Mouse (Mus musculus) heart, postnatal 25 days (tissue): ENCODE data around the gene Mtfr2. TPM values are rescaled to one million over a fixed set of nuclear protein-coding genes. Genes with fewer than 3 reads are reported as not detected.

Source experiments
- DNase-seq: peaks from one replicate; pipeline ENCODE4 v3.0.0; 2022; ENCODE audit warnings: low spot score
- intact Hi-C: fragments of 180-260 bp; cut with DNase I; formaldehyde crosslinking; loops from one replicate; pipeline ENCODE4 v1.15.1; 2025
- total RNA-seq, 2 experiments: library from RNA; stranded (reverse); gene quantifications; 2 replicates each; pipeline ENCODE4 v1.2.3; 2021

Gene Mtfr2
- under 1 TPM in 1 of 2 experiments, not detected in 1; 0.16 TPM for total RNA-seq

DNA sequence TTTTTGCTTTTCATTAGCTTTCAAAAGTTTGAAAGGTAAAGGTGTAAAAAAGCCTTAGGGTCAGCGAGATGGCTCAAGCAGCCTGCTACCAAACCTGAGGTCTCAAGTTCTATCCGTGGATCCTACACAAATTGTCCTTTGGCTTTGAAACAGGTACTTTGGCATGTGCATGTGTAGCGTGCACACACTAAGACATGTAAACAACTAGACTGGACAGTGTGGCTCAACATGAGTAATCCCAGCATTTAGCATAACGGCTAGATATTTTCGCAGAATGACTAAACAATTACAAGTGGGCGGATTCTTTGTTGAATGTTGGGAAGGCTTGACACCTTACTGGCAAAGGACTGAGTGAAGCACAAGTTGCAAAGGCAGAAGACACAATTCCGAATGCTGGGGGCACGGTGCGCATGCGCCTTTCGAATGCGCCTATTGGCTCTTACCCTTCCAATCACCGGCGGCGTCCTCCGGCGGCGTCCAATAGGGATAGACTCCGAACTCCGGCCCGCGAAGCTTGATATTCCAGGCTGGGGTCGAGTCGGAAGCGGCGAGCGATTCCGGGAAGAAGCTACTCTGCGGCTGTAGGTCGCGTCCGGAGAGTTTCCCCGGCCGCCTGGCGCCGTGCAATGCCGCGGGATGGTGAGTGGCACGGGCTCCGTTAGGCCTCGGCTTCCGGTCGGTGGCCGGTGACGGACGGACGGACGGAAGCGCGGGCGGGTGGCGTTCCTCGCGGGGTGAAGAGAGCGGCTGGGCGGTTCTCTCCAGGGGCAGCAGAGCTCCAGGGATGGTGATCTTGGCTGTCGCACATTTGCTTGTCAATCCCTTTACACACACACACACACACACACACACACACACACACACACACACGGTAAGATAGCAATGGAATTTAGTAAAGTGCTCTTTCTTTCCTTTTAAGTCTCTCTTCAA is at the start of gene Mtfr2:
Gene Mtfr2, plus strand, starts transcription at position 486 of the 930 bp plus-strand sequence.
- DNase-seq: peak; percentile 86
- intact Hi-C loops: no loop called here

DNA sequence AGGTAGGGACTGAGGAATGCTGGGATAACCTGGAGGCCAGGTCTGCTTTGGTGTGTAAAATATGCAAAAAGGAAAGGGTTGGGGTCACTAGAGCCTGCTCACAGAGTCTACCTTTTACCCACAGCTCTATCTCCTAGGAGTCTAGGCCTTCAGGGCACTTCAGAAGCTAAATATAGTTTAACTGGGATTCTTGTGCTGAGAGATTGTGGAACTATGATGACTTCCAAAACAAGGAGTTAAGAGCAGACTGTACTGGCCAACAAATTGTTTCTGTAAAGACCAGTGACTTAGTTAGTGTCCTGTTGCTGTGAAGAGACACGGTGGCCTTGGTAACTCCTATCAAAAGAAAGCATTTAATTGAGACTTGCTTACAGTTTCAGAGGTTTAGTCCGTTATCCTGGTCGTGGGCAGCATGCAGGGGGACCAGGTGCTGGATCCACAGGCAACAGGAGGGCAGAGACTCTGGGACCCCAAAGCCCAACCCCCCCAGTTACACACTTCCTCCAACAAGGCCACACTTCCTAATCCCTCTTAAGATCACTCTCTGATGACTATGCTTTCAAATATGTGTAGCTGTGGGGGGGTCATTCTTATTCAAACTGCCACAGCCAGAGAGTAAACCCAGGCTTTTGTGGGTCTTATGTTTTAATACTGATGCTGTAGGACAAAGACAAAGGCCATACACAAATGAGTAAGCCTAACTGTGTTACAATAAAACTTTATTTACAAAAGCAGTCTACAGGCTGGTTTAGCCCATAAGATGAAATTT is 49.2 kb upstream of the Mtfr2 start:
- DNase-seq: no peak
- intact Hi-C loops: no loop called here

DNA sequence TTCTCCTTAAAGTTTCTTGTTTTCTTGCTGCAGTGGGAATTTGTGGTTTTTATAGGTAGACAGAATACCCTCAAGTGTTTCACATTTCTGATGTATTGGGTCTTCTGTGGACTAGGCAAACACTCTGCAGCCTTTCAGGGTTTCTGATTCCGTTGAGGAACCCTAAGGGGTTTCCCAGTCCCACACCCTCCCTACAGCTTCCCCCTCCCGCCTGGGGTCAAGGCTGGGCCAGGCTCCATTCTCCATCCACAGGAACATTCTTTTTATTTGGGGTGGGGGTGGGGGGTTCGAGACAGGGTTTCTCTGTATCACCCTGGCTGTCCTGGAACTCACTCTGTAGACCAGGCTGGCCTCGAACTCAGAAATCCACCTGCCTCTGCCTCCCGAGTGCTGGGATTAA is 48.5 kb upstream of the Mtfr2 start:
- no peak for DNase-seq
- intact Hi-C loops: no loop called here

DNA sequence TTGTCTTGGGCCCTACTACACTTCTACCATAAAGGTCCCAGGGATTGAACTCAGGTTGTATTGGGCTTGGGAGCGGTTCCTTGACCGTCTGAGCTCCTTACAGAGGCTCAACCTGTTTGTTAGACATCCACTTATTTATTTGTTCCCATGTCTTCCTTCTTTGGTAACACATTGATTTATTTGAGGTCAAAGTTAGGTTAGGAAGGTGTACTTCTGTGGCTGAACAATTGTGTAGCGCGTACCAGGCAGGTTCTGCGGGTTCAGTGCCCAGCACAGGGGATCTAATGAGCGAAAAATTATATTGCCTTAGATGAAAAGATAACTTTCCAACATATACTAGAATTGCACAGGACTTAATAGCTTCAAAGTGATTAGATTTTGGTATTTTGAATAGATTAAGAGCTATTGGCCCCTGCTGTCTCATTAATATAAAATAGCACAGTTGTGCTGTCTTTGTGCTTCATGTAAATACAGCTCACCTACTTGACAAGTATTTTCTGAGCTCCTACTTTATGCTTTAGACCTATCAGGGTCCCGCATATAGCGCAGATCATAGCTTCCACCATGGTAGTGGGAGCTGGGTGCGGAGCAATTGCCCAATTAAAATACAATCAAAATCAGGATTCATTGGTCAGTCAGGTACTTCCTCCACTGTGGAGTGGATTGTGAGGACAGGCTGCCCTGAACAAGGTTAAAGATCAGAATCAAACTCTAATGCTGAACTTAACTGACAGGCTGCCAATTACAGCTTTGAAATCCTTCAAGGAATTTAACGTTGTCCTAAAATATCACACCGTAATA is 36.4 kb upstream of the Mtfr2 start:
- intact Hi-C loops: loop anchor here (2.0 to 5.0 kb wide), 2 partner anchors 16 to 641 kb away; partner anchors contain the start of gene Ahi1
- no peak for DNase-seq

DNA sequence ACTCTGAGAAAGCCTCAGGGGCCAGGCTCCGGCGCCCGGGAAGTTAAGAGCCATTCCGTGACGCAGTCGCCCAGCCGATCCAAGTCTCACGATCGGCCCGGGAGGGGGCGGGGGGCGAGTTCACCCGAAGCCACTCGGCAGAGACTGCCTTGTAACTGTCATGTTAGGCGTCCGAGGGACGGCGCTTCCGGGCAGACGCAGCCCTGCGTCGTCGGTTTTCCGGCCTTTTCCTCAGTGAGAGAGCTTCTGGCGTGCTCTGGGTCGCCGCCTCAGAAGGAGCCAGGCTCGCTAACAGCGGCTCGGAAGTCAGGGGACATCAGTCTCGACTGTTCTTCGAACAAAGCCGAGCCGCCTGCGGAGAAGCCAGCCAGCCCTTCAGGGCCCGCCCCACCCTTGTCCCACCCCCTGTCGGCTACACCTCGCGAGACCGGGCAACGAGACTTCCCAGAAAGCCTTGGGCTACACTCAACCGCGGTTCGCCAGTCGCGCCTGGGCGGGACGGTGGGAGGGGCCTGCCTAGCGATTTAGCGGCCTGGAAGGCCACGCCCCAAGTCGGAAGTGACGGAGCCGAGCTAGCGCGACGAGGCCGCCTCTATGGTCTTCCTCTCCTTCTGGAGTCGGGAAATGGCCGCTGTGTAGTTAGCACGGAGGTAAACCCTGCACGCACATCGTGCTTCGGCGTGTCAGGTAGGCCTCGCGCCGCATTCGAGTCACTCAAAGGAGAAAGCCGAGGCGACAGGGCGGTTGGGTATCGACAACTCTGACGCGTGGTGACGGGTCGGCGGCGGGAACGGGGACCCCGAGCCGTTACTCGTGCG is 35.4 kb upstream of the Mtfr2 start, which contains the start of gene Bclaf1:
Gene Bclaf1, plus strand, starts transcription at position 552 of the 818 bp plus-strand sequence.
- peak; percentile 99 for DNase-seq

DNA sequence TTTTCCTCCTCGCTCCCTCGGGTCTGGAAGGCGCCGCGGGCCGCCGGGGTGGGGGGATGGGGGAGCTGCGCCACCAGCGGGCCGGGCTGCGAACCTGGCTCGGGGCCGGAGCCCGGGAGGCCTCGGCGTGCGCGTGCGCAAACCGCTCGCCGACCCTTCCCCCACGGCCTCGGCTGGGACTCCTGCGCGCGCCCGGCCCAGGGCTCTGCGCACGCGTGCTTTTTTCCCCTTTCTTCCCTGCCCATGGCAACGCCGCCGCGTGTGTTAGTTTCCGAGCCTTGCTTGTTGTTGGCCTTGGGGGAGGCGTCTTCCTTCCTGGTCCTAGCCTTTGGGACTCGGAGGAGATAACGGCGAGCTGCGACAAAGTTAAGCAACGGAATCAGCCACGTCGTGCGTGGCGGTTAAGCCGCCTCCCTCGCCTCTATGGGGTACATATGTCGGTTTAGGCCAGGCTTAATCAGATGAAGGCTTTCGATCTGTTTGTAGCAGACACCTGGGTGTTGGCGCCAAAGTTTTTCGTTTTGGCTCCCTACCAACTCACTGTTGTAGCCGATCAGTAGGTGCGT is 34.8 kb upstream of the Mtfr2 start:
- intact Hi-C loops: loop anchor here (5.0 kb wide), 1 partner anchor 639 kb away; the partner anchor contains the start of gene Ahi1
- peak; percentile 85 for DNase-seq

More for the DNA sequence above, 35.4 kb upstream of the Mtfr2 start, which contains the start of gene Bclaf1:
- intact Hi-C loops: loop anchor here (2.0 to 5.0 kb wide), 2 partner anchors 17 to 640 kb away; partner anchors contain the start of gene Ahi1

DNA sequence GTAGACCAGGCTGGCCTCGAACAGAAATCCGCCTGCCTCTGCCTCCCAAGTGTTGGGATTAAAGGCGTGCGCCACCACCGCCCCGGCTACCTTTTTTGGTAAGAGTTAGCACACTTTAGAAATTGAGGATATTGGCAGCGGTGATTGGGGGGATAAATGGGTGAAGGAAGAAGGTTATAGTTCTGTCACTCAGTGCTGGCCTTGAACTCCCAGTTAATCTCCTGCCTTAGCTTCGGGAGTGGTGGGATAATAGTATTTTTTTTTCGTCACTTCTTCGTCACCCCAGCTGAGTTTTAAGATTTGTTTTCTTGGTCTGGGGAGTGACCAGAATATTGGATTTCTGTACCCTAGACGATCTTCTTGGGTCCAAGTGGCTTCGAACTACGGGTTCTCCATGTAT is 34.1 kb upstream of the Mtfr2 start:
- DNase-seq: no peak
- intact Hi-C loops: loop anchor here (5.0 kb wide), 1 partner anchor 639 kb away; the partner anchor contains the start of gene Ahi1

DNA sequence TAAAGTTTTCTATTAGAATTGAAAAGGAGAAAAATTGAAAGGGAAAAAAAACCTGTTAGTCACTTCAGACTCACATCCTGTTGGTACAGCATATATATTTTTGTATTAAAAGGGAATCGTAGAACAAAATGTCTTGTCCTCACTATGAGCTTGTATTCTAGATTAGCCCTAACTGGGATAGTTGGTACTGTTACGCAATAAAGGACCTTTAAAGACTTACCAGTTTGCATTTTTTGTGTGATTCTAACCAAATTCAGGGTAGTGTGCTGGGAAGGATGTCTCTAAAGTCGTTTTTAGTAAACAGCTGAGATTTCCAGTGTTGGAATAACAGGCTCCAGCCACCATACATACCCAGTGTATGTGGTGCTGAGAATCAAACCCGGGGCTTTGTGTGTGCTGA is 33.6 kb upstream of the Mtfr2 start:
- intact Hi-C loops: loop anchor here (5.0 kb wide), 1 partner anchor 638 kb away; the partner anchor contains the start of gene Ahi1
- DNase-seq: no peak

DNA sequence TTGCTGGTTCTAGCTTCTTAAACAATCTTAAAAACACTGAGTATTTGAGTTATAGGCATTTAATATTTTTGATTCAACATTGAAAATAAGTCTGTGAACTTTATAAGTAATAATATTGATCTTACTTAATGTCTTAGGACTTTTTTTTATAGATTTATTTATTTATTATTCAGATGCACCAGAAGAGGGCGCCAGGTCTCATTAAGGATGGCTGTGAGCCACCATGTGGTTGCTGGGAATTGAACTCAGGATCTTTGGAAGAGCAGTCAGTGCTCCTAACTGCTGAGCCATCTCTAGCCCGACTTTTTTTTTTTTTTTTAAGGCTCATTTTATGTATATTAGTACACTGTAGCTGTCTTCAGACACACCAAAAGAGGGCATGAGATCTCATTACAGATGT is 32.8 kb upstream of the Mtfr2 start:
- intact Hi-C loops: loop anchor here (5.0 kb wide), 1 partner anchor 638 kb away; the partner anchor contains the start of gene Ahi1

DNA sequence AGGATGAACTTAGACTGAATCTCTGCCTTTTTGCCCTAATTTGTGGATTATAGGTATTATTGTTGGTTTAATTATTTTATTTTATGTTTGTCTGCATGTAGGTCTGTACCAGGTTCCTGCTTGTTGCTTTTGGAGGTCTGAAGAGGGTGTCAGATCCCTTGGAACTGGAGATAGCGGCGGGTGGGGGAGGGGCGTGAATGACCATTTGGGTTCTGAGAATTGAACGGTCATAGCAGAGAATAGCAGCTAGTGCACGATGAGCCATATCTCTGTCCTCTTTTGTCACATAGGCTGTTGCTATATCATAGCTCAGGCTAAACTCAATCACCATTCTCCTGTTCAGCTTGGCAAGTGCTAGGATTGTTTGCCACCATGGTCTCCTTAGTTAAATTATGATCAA is 30.1 kb upstream of the Mtfr2 start:
- intact Hi-C loops: no loop called here
- no peak for DNase-seq

More for the DNA sequence above, 32.8 kb upstream of the Mtfr2 start:
- DNase-seq: no peak

DNA sequence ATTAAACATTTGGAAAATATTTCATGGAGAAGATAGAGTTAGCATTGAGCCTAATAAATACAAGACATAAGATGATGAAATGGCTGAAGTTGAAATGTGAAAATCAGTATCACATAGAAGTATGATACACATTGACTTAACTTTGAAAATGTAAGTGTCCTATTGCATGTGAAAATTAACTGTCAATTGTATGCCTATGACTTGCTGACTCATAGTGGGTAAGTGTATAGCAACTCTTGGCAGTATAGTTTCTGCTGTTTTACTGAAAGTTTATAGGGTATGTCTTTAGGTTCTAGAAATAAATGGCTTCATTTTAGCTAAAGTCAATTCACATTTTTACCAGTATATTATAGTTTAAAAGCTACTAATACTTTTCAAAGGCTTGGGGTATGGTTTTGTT is 21.3 kb upstream of the Mtfr2 start:
- no peak for DNase-seq
- intact Hi-C loops: no loop called here

DNA sequence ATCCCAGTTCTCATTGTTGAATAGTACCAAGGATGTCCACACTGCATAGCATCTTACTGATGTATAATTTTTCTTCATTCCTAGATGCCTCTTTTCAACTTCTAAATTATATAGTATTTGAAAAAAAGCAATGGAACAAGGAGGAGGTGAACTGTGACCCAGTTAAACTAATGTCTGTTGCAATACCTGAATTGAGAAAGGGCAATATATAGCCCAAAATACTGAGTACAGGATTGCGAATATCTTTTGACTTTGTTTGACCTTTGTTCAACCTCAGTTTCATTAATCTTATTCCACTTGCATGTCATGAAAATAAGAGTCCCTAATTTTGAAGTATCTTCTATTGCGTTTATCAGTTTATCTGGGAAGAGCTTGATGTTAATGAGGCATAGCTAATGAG is 16.3 kb upstream of the Mtfr2 start:
- intact Hi-C loops: no loop called here
- DNase-seq: no peak

DNA sequence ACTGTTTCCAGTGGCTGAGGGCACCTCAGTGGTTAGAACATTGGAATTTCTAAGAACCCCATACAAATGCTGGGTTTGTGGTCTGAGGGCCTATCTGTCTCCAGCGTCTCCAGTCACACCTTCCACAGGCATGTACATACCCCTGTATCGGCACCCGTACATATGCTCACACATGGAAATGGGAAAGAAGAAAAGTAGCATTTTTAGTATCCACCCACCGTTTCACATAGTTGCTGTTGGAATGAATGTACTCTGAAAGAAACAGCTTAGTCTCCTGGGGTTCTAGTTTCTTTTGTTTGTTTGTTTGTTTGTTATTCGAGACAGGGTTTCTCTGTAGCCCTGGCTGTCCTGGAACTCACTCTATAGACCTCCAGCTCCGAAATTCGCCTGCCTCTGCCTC is 9.7 kb upstream of the Mtfr2 start:
- intact Hi-C loops: no loop called here

DNA sequence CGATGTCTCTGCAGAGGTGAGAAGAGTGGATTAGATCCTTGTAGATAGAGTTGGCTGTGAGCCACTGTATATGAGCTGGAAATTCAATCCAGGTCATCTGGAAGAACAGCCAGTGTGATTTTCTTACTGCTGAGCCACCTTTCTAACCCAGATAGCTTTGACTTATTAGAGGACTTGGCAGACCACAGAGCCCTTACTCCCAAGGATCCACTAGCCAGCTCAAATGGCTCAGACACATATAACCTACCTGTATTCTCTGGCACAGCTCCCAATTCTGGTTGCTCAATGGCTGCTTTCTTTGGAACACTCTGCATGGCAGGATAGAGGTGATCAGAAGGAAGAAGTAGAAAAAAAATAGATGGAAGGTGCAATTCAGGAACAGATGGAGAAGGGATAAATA is 1.8 kb upstream of the Mtfr2 start:
- DNase-seq: no peak
- intact Hi-C loops: no loop called here

More for the DNA sequence above, 9.7 kb upstream of the Mtfr2 start:
- DNase-seq: no peak

DNA sequence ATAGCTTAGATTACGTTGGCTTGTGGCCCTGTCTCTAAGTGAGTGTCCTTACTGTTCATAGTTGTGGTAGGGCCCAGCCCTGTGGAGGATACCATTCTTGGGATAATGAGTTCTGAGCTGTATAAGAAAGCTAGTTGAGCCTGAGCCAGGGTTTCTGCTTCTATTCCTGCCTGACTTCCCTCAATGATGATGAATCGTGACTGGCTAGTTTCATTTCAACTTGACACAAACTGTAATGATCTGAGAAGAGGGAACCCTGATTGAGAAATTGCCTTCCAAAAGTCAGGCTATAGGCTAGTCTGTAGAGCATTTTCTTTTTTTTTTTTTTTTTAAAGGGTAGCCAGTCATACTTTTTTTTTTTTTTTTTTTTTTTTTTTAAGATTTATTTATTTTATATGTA is 1.3 kb downstream of the Mtfr2 start:
- DNase-seq: no peak
- intact Hi-C loops: no loop called here

DNA sequence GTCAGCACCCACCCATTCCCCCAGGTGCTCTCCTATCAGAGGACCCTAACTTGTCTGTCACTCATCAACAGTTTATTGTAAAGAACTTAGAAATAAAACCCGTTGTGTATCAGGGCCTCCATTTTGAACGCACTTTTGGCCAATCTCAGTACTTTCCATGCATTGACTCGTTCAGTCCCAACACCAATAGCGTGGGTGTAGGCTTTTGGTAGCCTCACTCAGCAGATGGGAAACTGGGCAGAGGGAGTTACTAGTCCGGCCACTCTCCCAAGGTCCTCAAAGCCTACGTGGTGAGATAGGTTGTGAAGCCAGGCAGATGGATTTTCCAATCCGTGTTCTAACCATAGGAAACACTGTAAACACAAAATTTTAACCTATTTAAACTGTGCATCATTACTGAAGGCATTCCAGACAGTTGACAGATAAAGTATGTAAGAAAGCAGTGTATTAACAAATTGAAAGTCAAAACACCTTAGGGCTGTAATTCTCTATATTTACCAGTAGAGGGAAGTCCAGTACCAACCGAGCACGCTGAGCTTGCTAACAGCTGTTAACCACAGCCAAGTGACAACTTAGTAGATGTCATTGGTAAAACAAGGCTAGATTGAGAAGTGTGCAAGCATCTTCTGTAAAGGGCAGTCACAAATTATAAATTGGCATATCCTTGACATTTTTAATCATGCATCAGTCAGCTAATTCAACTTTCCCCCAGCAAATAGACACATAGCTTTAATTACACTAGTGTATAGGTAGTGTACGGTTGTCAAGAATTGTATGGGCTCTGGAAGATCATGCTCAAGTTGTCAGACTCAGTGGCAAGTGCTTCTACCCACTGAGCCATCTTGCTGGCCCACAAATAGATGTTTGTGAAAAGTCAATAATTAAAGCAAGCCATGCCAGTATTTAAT is 14.2 kb downstream of the Mtfr2 start:
- no peak for DNase-seq
- intact Hi-C loops: loop anchor here (2.0 kb wide), 1 partner anchor 585 kb away; no protein-coding TSS in a partner anchor

DNA sequence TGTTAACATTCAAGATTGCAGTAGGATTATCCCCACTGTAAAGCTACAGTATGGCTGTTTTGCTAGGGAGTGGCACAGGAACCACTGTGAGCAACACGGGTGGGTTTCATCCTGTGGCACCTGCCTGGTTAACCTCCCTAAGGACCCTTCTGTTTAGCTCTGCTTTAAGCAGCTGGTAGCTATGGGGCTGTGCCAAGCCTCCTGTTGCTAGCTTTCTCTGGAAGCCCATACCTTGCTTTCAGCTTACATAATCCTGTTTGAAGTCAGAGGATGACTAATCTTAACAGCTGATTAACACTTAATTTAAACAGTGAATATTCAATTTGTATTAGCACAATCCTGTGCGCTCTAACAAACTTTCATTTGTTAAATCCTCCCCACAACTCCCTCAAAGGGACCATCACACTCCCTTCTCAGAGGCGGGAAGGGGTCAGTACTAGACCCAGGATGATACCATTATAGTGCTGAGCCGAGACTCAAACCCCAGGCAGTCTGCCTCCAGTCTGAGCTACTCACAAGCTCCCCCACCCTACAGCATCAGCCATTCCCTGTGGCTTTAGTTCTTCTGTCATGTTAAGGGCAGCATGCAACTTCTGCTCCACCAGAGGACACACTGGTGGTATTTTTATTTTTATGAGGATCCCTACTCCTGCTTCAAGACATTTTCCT is 15.0 kb downstream of the Mtfr2 start:
- intact Hi-C loops: loop anchor here (2.0 kb wide), 1 partner anchor 584 kb away; no protein-coding TSS in a partner anchor
- no peak for DNase-seq
